Mouse (Mus musculus) cerebellum, postnatal 14 days (tissue): ENCODE data around the gene Prrc2c.
"Not testable (repeated sequence)": the region's sequence is repeated elsewhere in the genome, so short reads cannot be mapped to it uniquely, and the experiment has no call there.

ENCODE experiments used
- DNase-seq, 2 experiments: peaks; one replicate each; pipeline ENCODE4 v3.0.0; 2021; ENCODE audit warnings: mixed read lengths in 2 of 2

The Prrc2c gene

GRCm38 (mm10) chr1:162665486-162666174 lies 74.7 kb downstream of the Prrc2c start:
- peak; percentile 21 for DNase-seq

GRCm38 (mm10) chr1:162664826-162665475 lies 75.4 kb downstream of the Prrc2c start:
- DNase-seq: peak; percentile 90

GRCm38 (mm10) chr1:162660276-162660860 lies 80.0 kb downstream of the Prrc2c start:
- no peak for DNase-seq

- no peak for DNase-seq
These were observed 82.2 kb downstream of the Prrc2c start, which contains the start of gene Myocos for GRCm38 (mm10) chr1:162658119-162658518. Gene Myocos, minus strand, starts transcription at chr1:162658219.

- no peak for DNase-seq
These were observed 91.9 kb downstream of the Prrc2c start for GRCm38 (mm10) chr1:162648416-162648815.

GRCm38 (mm10) chr1:162646083-162646686 lies 94.2 kb downstream of the Prrc2c start:
- peak; percentile 50 to 53 for DNase-seq

GRCm38 (mm10) chr1:162643752-162644151 lies 96.6 kb downstream of the Prrc2c start:
- DNase-seq: peak; percentile 88 to 92

GRCm38 (mm10) chr1:162642591-162642990 lies 97.8 kb downstream of the Prrc2c start:
- DNase-seq: peak; percentile 54 to 66

GRCm38 (mm10) chr1:162639861-162640260 lies 100.5 kb downstream of the Prrc2c start:
- peak; percentile 53 to 55 for DNase-seq

GRCm38 (mm10) chr1:162639051-162639750 lies 101.2 kb downstream of the Prrc2c start, which contains the start of gene Myoc:
Gene Myoc, plus strand, starts transcription at chr1:162639155.
- DNase-seq: peak in 1 of 2 experiments; percentile 25

GRCm38 (mm10) chr1:162638535-162638934 lies 101.8 kb downstream of the Prrc2c start:
- DNase-seq: no peak

- DNase-seq: no peak
These were observed 103.8 kb downstream of the Prrc2c start for GRCm38 (mm10) chr1:162636516-162636915.

GRCm38 (mm10) chr1:162635291-162635931 lies 104.9 kb downstream of the Prrc2c start:
- DNase-seq: peak in 1 of 2 experiments; percentile 58

- DNase-seq: not testable (repeated sequence)
These were observed 112.0 kb downstream of the Prrc2c start for GRCm38 (mm10) chr1:162628326-162628725.

- not testable (repeated sequence) for DNase-seq
These were observed 112.5 kb downstream of the Prrc2c start for GRCm38 (mm10) chr1:162627821-162628220.

- DNase-seq: no peak
These were observed 115.1 kb downstream of the Prrc2c start for GRCm38 (mm10) chr1:162625229-162625628.

GRCm38 (mm10) chr1:162623895-162624294 lies 116.5 kb downstream of the Prrc2c start:
- DNase-seq: no peak
